Mouse (Mus musculus) liver, postnatal 0 days (tissue): ENCODE data around the gene Cd248. TPM values are rescaled to one million over a fixed set of nuclear protein-coding genes. Genes with fewer than 3 reads are reported as not detected.

ENCODE experiments used
- ATAC-seq: fragments of 200-750 bp; cut with Nextera tagmentation; 2 replicates; pipeline ENCODE4 v1.8.0; 2017; ENCODE audit warnings: mild to moderate bottlenecking, moderate library complexity
- DNase-seq: peaks from one replicate; pipeline ENCODE4 v3.0.0-alpha.2; 2016
- H3K27ac ChIP-seq: fragments of 300-500 bp; sonication (generic); 2 replicates; pipeline ENCODE4 v1.5.1; 2014; ENCODE audit warnings: antibody characterized with exemption, moderate library complexity, mild to moderate bottlenecking, low read depth
- H3K27me3 ChIP-seq: fragments of 300-500 bp; sonication (generic); 2 replicates; pipeline ENCODE4 v1.6.1; 2014; ENCODE audit warnings: low read length, control low read depth, mixed read lengths; ENCODE audit not compliant: insufficient read depth
- H3K36me3 ChIP-seq: fragments of 300-500 bp; sonication (generic); replicated peaks from 2 replicates; pipeline ENCODE4 v1.6.1; 2014; ENCODE audit warnings: mild to moderate bottlenecking, control low read depth, low read length, moderate library complexity, mixed read lengths; ENCODE audit not compliant: insufficient read depth
- H3K4me1 ChIP-seq: fragments of 300-500 bp; sonication (generic); 2 replicates; pipeline ENCODE4 v1.6.1; 2014; ENCODE audit warnings: antibody characterized with exemption, mild to moderate bottlenecking, control low read depth; ENCODE audit not compliant: insufficient read depth
- H3K4me2 ChIP-seq: fragments of 300-500 bp; sonication (generic); 2 replicates; pipeline ENCODE4 v1.6.1; 2014; ENCODE audit warnings: low read depth, mild to moderate bottlenecking, low read length, moderate library complexity, mixed read lengths
- H3K4me3 ChIP-seq: fragments of 300-500 bp; sonication (generic); 2 replicates; pipeline ENCODE4 v1.5.1; 2014; ENCODE audit warnings: low read depth, low read length
- H3K9ac ChIP-seq: fragments of 300-500 bp; sonication (generic); replicated peaks from 2 replicates; pipeline ENCODE4 v1.6.1; 2014; ENCODE audit warnings: mild to moderate bottlenecking, moderate library complexity
- H3K9me3 ChIP-seq: fragments of 300-500 bp; sonication (generic); 2 replicates; pipeline ENCODE4 v1.6.1; 2016; ENCODE audit warnings: mild to moderate bottlenecking, control low read depth, low read length, mixed read lengths
- CTCF ChIP-seq: sonication (generic); IDR thresholded peaks from 2 replicates; pipeline ENCODE4 v1.5.1; 2016; ENCODE audit warnings: antibody characterized with exemption, low read depth
- EP300 ChIP-seq: IDR thresholded peaks from 2 replicates; pipeline ENCODE4 v1.6.1; 2016; ENCODE audit warnings: antibody characterized with exemption, low read depth, mild to moderate bottlenecking
- WGBS: fragments of 180-500 bp; shearing (Covaris S2); extraction: QIAGEN DNeasy Blood & Tissue Kit; methylation state at CpG from one replicate; pipeline ENCODE4 v1.1.7; 2014; ENCODE audit not compliant: insufficient replicate concordance; 5-methylcytosine and 5-hydroxymethylcytosine counted together
- polyA plus RNA-seq: library from polyadenylated mRNA; unstranded; fragments of >200 nt; fragmentation: Nextera tagmentation; extraction: Ambion mirVana; gene quantifications from 2 replicates; pipeline ENCODE4 v1.2.1, GENCODE M21; 2015

Gene Cd248
- polyA plus RNA-seq, 1 experiment from 2014 or later: 2.0 TPM

DNA sequence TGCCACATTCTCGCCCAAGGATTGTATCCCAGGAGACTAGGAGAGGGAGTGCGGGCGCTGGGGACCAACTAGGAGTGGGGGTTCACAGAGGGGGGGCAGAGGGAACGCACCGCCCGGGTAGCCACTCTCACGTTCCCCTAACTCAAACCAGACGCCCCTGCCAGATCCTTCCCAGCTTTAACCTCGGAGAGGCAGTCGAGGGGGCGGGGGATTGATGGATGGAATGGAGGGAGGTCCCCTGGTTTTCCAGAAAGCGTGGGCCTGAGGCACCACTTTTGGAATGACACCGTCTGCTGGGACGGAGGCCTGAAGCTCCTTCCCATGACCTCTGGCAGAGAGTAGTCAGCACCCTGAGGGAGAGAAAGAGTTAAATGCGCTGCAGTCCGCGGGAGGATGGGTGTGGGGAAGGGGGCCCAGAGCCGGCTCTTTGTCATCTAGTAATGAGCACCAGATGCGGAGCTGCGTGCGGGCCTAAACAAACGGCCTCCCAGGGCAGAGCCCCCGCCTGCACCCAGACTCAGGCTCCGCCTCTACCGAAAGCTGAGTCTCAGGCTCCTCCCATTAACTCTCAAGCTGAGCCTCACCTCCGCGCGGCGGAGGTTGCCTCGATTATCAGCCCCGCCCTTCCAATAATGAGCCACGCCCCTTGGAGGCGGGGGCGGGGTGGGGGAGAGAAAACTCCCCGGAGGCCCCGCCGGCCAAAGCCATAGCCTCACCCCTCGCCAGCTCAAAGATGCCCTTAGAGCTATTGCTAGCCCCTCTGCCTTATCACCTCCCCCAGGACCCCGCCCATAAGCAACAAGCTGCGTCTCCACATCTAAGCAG, 3.9 kb downstream of the Cd248 start:
- ATAC-seq (peak; percentile 76), DNase-seq (peak; percentile 80)
- WGBS: 3% methylated on average over 40 of the region's 40 CpGs
- H3K4me1 ChIP-seq: peaks cover 28% of the 10 kb centered on the region
- no peak for TF ChIP-seq EP300
- TF ChIP-seq CTCF: no peak
- H3K9ac ChIP-seq: peak overlapping the region; percentile 18; the same call in 1 of the 2 replicates
- peak overlapping the region; percentile 50 for H3K4me3 ChIP-seq
- peaks cover 54% of the 10 kb centered on the region for H3K27me3 ChIP-seq
- H3K4me2 ChIP-seq: peak overlapping the region; percentile 83
- H3K9me3 ChIP-seq: no peaks in the 10 kb centered on the region
- H3K27ac ChIP-seq: no peak overlapping the region
- H3K36me3 ChIP-seq: no peaks in the 10 kb centered on the region

DNA sequence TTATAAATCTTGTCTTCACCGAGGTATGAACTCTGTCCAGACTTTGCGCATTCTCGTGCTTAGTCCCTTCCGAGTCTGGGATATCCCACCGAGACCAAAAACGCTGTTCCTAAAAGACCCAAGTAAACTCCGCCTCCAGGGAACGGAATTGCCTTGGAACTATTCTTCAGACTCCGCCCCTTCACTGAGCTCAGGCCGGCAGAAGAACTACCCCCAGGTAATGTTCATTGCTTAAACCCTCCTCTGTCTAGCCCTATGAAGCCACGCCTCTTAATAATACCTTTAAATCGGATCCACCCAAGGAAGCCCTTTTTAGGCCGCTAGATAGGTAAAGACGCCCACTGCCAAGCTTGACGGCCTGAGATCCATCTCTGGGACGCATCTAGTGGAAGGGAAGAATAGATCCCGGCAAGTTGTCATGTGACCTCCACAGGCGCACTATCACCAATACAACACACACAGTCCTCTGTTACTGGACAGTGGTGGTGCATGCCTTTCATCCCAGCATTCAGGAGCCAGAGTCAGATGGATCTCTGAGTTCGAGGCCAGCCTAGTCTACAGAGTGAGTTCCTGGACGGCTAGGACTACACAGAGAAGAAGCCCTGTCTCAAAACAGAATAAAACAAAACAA, 4.6 kb downstream of the Cd248 start:
- ATAC-seq (peak; percentile 26; the same call in 1 of the 2 replicates), DNase-seq (no peak)
- H3K36me3 ChIP-seq: no peaks in the 10 kb centered on the region
- H3K9me3 ChIP-seq: no peaks in the 10 kb centered on the region
- H3K4me2 ChIP-seq: peak overlapping the region; percentile 83
- H3K27me3 ChIP-seq: peaks cover 50% of the 10 kb centered on the region
- H3K4me1 ChIP-seq: peaks cover 28% of the 10 kb centered on the region
- peak overlapping the region; percentile 50 for H3K4me3 ChIP-seq
- 5% methylated on average over 20 of the region's 20 CpGs for WGBS
- no peak for TF ChIP-seq CTCF
- TF ChIP-seq EP300: no peak
- no peak overlapping the region for H3K27ac ChIP-seq
- no peak overlapping the region for H3K9ac ChIP-seq

DNA sequence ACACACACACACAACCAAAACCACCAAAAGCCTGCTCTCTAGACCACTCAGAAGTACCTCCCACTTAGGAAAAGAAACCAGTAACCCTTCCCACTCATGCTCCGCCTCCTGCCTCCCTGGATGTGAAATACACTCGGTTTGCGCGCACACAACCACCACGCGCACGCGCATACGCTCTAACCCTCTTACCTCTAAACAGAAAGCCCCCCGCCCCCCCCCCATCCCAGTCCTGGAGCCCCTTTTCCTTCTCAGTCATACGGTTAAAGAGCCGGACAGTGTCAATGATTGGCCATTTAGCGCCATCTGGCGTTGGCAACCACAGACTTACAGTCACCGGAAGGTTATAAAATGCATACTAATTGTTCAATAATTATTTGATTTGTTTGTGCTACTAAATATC, 5.2 kb downstream of the Cd248 start:
- H3K9ac ChIP-seq: no peak overlapping the region
- H3K9me3 ChIP-seq: no peaks in the 10 kb centered on the region
- peaks cover 46% of the 10 kb centered on the region for H3K27me3 ChIP-seq
- 1% methylated on average over 15 of the region's 15 CpGs for WGBS
- no peak overlapping the region for H3K27ac ChIP-seq
- ATAC-seq (no peak; the same call in 1 of the 2 replicates), DNase-seq (peak; percentile 78)
- H3K4me3 ChIP-seq: peak overlapping the region; percentile 50
- no peaks in the 10 kb centered on the region for H3K36me3 ChIP-seq
- peaks cover 23% of the 10 kb centered on the region for H3K4me1 ChIP-seq
- TF ChIP-seq EP300 (no peak), CTCF (peak; percentile 75)
- H3K4me2 ChIP-seq: peak overlapping the region; percentile 83

DNA sequence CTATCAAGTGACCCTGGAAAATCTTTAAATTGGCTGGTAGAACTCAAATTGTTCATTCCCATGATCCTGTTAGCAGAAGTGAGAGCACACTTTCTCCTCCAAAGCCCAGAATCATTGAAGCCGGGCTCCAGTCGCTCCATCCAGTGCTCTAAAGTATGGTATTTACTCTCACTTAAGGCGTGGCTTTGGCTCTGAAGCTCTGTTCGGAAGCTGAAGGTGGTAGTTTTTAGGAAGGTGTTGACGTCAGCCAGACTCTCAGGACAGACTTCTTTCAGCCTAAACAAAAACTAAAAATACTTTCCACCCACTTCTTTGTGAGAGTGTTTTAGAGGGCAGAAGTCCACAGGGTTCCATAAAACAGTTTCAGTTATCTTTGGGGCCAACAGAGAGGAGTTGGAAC, 5.6 kb downstream of the Cd248 start:
- H3K27me3 ChIP-seq: peaks cover 45% of the 10 kb centered on the region
- no peak for ATAC-seq

DNA sequence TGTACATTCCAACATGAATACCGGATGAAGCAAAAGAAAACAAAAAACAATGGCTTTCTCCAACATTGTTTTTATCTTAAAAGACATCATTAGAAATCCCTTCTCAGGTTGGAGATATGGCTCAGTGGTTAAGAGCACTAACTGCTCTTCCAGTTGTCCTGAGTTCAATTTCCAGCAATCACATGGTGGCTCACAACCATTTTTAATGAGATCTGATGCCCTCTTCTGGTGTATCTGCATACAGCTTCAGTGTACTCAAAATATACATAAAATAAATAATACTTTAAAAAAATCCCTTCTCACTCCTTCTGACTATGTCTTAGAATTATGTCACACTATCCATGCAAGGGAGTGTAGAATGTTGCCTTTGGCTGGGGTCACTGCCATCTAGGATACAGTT, 11.4 kb downstream of the Cd248 start:
- Histone ChIP-seq H3K9me3 (no peaks in the 10 kb centered on the region), H3K27me3 (peaks cover 48% of the 10 kb centered on the region), H3K9ac (no peak overlapping the region), H3K36me3 (no peaks in the 10 kb centered on the region), H3K4me2 (no peak overlapping the region), H3K4me1 (no peaks in the 10 kb centered on the region), H3K4me3 (no peak overlapping the region), H3K27ac (no peak overlapping the region)
- no peak for TF ChIP-seq CTCF
- TF ChIP-seq EP300: no peak
- no peak for DNase-seq
- 76% methylated on average over 1 of the region's 1 CpGs for WGBS
- no peak for ATAC-seq

More for the DNA sequence above, 5.6 kb downstream of the Cd248 start:
- Histone ChIP-seq H3K9me3 (no peaks in the 10 kb centered on the region), H3K4me3 (no peak overlapping the region), H3K27ac (no peak overlapping the region), H3K4me2 (no peak overlapping the region), H3K9ac (no peak overlapping the region), H3K36me3 (no peaks in the 10 kb centered on the region), H3K4me1 (peaks cover 20% of the 10 kb centered on the region)
- WGBS: 32% methylated on average over 5 of the region's 5 CpGs
- TF ChIP-seq EP300 (no peak), CTCF (no peak)
- no peak for DNase-seq

DNA sequence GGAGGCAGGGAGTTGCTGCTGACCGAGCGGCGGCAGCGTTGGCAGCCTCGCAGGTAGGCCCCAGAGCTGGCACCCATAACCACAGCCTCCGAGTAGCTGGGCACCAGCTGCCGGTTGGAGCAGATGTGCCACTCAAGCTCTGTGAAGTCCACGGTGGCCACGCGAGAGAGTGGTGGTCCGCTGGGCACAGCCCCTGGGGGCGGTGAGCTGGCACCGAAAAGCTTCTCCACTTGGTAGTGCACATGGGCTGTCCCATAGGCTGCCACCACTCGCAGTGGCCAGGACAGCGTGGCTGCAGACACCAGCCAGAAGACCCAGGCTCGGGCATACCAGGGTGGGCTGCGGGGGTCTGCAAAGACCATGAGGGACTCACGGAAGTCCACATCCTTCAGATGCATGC, 14.1 kb downstream of the Cd248 start:
- H3K27me3 ChIP-seq: peaks cover 69% of the 10 kb centered on the region
- no peaks in the 10 kb centered on the region for H3K9me3 ChIP-seq
- no peak overlapping the region for H3K4me3 ChIP-seq
- TF ChIP-seq EP300 (no peak), CTCF (no peak)
- H3K9ac ChIP-seq: no peak overlapping the region
- DNase-seq: no peak
- no peaks in the 10 kb centered on the region for H3K36me3 ChIP-seq
- H3K4me2 ChIP-seq: no peak overlapping the region
- no peak for ATAC-seq
- 56% methylated on average over 18 of the region's 18 CpGs for WGBS
- H3K4me1 ChIP-seq: peaks cover 8% of the 10 kb centered on the region; the same call in 1 of the 2 replicates
- no peak overlapping the region for H3K27ac ChIP-seq
